In genomic region chr11:120846725-120847475, GRCm38 (mm10) we compare ENCODE assay signal across 22 mouse cellular contexts. TPM values are rescaled to one million over a fixed set of nuclear protein-coding genes. Genes with fewer than 3 reads are reported as not detected.
A peak's percentile ranks its signal among the peaks of the same experiment; 100 is the strongest.
DNase-seq lines count a peak whose midpoint lies in the region; ATAC-seq lines count a peak whose summit lies in the region.
"Had no signal": no experiment of that assay in that cellular context is flagged by ENCODE, and none has a peak within 500 bp of the region (broad histone marks: within the 10 kb centered on the region; RNA-seq: fewer than 3 reads in every experiment).

No protein-coding gene starts in this region.

- H3K4me2 ChIP-seq in embryonic facial prominence, embryonic 13.5 days = no peak overlapping the region
- H3K4me2 ChIP-seq: forebrain, embryonic 15.5 days; hindbrain, embryonic 14.5 days; intestine, embryonic 15.5 days had no signal

- H3K4me3 ChIP-seq in embryonic facial prominence, embryonic 13.5 days = no peak overlapping the region
- no peak overlapping the region for H3K4me3 ChIP-seq in embryonic facial prominence, embryonic 10.5 days
- H3K4me3 ChIP-seq: erythroblast, embryonic 14.5 days; forebrain, embryonic 15.5 days; heart, embryonic 10.5 days; intestine, embryonic 15.5 days had no signal

- no peak overlapping the region for H3K27ac ChIP-seq in embryonic facial prominence, embryonic 13.5 days
- no peak overlapping the region for H3K27ac ChIP-seq in embryonic facial prominence, embryonic 10.5 days (replicated peaks)
- H3K27ac ChIP-seq: forebrain, embryonic 15.5 days; heart, embryonic 10.5 days; hindbrain, embryonic 14.5 days; intestine, embryonic 15.5 days had no signal

- H3K4me1 ChIP-seq in embryonic facial prominence, embryonic 13.5 days = no peaks in the 10 kb centered on the region
- peaks cover 12% of the 10 kb centered on the region for H3K4me1 ChIP-seq in embryonic facial prominence, embryonic 10.5 days
- H3K4me1 ChIP-seq: forebrain, embryonic 15.5 days had no signal

- 0 out of 2 replicates have a peak overlapping the region, but pooled peaks have one; percentile 11 for H3K9ac ChIP-seq in embryonic facial prominence, embryonic 13.5 days
- H3K9ac ChIP-seq: forebrain, embryonic 15.5 days; hindbrain, embryonic 14.5 days; intestine, embryonic 15.5 days had no signal

- 89% methylated on average over 9 of the region's 9 CpGs for WGBS in embryonic facial prominence, embryonic 13.5 days
- WGBS in embryonic facial prominence, embryonic 10.5 days = 90% methylated on average over 9 of the region's 9 CpGs

- H3K27me3 ChIP-seq in embryonic facial prominence, embryonic 13.5 days = no peaks in the 10 kb centered on the region
- no peaks in the 10 kb centered on the region for H3K27me3 ChIP-seq in embryonic facial prominence, embryonic 10.5 days (replicated peaks; ENCODE audit: low read depth, poor library complexity, severe bottlenecking)
- H3K27me3 ChIP-seq: forebrain, embryonic 15.5 days; intestine, embryonic 15.5 days had no signal

- intact Hi-C loops in gastrocnemius, postnatal 36 days (cut with DNase I) = no loop called here

- H3K9me3 ChIP-seq in embryonic facial prominence, embryonic 13.5 days = no peaks in the 10 kb centered on the region
- no peaks in the 10 kb centered on the region for H3K9me3 ChIP-seq in embryonic facial prominence, embryonic 10.5 days
- H3K9me3 ChIP-seq: forebrain, embryonic 15.5 days; heart, embryonic 10.5 days; intestine, embryonic 15.5 days had no signal

- ATAC-seq in embryonic facial prominence, embryonic 13.5 days (ENCODE audit: insufficient number of reproducible peaks, insufficient read depth, low FRiP score, low TSS enrichment, low read depth) = no peak
- no peak for ATAC-seq in erythroid progenitor cell, adult 5-6 weeks (replicated peaks; ENCODE audit: low FRiP score, poor library complexity, severe bottlenecking)
- ATAC-seq: forebrain, embryonic 15.5 days; intestine, embryonic 15.5 days had no signal

- H3K36me3 ChIP-seq in embryonic facial prominence, embryonic 13.5 days = peaks cover 9% of the 10 kb centered on the region; the same call in 1 of the 2 replicates
- peaks cover 4% of the 10 kb centered on the region; the same call in 1 of the 2 replicates for H3K36me3 ChIP-seq in embryonic facial prominence, embryonic 10.5 days (replicated peaks)
- H3K36me3 ChIP-seq: forebrain, embryonic 15.5 days; heart, embryonic 10.5 days; intestine, embryonic 15.5 days had no signal

- DNase-seq in embryonic facial prominence, embryonic 10.5 days (ENCODE audit: low spot score) = no peak
- DNase-seq in gastrocnemius, postnatal 25 days = peak; percentile 19
- DNase-seq in gastrocnemius, postnatal 36 days = no peak
- peak; percentile 39 for DNase-seq in right cerebral cortex, adult 18-20 months
- no peak for DNase-seq in right cerebral cortex, postnatal 25 days
- DNase-seq in skeletal muscle tissue, adult 2 months (ENCODE audit: low read depth, low spot score) = peak; percentile 56
- DNase-seq: adrenal gland, adult 2 months; adrenal gland, postnatal 25 days; cerebellum, adult 8-10 months; cerebellum, postnatal 14 days; gastrocnemius, postnatal 14 days; heart, adult 18-20 months; heart, postnatal 10 days; heart, postnatal 4 days; kidney, adult 18-20 months had no signal

RNA-seq across cellular contexts. Expression of gene Fasn, which starts 22.6 kb away (rescaled TPM):
- 49.3 and 52.2 TPM in 2 replicates for polyA plus RNA-seq in embryonic facial prominence, embryonic 13.5 days (2015; fragmentation: Nextera tagmentation; extraction: Ambion mirVana)
- polyA plus RNA-seq in embryonic facial prominence, embryonic 10.5 days (2016; fragmentation: Nextera tagmentation; extraction: Ambion mirVana) = 121 and 132 TPM in 2 replicates
- total RNA-seq in gastrocnemius, postnatal 25 days (2021) = 10 to 100 TPM; 11.1 to 59.9 TPM
- 10 to 100 TPM; 12.5 to 20.0 TPM for total RNA-seq in gastrocnemius, postnatal 36 days (2021)
- total RNA-seq in erythroid progenitor cell, adult 5-6 weeks (2015; ENCODE audit: low replicate concordance) = 3.2 and 16.3 TPM in 2 replicates
- total RNA-seq in erythroid progenitor cell, adult 5-6 weeks (2017; ENCODE audit: low replicate concordance) = 0.83 and 2.8 TPM in 2 replicates

RNA-seq across cellular contexts. Expression of gene Dus1l, which starts 50.7 kb away (rescaled TPM):
- 53.7 and 61.0 TPM in 2 replicates for polyA plus RNA-seq in embryonic facial prominence, embryonic 13.5 days (2015; fragmentation: Nextera tagmentation; extraction: Ambion mirVana)
- 96.6 and 101 TPM in 2 replicates for polyA plus RNA-seq in embryonic facial prominence, embryonic 10.5 days (2016; fragmentation: Nextera tagmentation; extraction: Ambion mirVana)
- total RNA-seq in gastrocnemius, postnatal 25 days (2021) = 10 to 100 TPM; 32.6 to 36.2 TPM
- 10 to 100 TPM; 31.3 to 32.9 TPM for total RNA-seq in gastrocnemius, postnatal 36 days (2021)
- total RNA-seq in erythroid progenitor cell, adult 5-6 weeks (2015; ENCODE audit: low replicate concordance) = 46.1 and 62.0 TPM in 2 replicates
- total RNA-seq in erythroid progenitor cell, adult 5-6 weeks (2017; ENCODE audit: low replicate concordance) = 15.4 and 24.6 TPM in 2 replicates

Comparison
In these comparisons a context has a peak if more than half of its experiments do, and no peak if none do; other contexts are left out.
1. DNase-seq: peak in gastrocnemius, postnatal 25 days (single experiment), right cerebral cortex, adult 18-20 months (single experiment) and skeletal muscle tissue, adult 2 months (single experiment); none in embryonic facial prominence, embryonic 10.5 days (single experiment), gastrocnemius, postnatal 36 days (0 of 2) and right cerebral cortex, postnatal 25 days (single experiment).